Mouse (Mus musculus): ENCODE measurements at regions not wholly inside any gene's neighbourhood (a gene's known extent, or its start where the extent isn't known, plus 50 kb on each side); places are given as distances from the start of the nearest gene placed in this dataset.

- DNase-seq (ENCODE audit: low spot score in 2 of 2), result no peak
Observed at GRCm38 (mm10) chr2:28287210-28287860, 94.5 kb downstream of the Olfm1 start.

- DNase-seq (ENCODE audit: low spot score in 2 of 2), result no peak
Observed at GRCm38 (mm10) chr2:28289339-28289738, 96.5 kb downstream of the Olfm1 start.

- DNase-seq (ENCODE audit: low spot score in 2 of 2), result peak in 1 of 2 experiments; percentile 16
Observed at GRCm38 (mm10) chr2:28289860-28290471, 97.2 kb downstream of the Olfm1 start.

GRCm38 (mm10) chr2:28294509-28294908 lies 101.7 kb downstream of the Olfm1 start:
- no peak for DNase-seq (ENCODE audit: low spot score in 2 of 2)

GRCm38 (mm10) chr2:28296183-28296582 lies 103.4 kb downstream of the Olfm1 start:
- no peak for DNase-seq (ENCODE audit: low spot score in 2 of 2)

GRCm38 (mm10) chr2:28298738-28299137 lies 105.9 kb downstream of the Olfm1 start:
- DNase-seq (ENCODE audit: low spot score in 2 of 2), result no peak

- no peak for DNase-seq (ENCODE audit: low spot score in 2 of 2)
Observed at GRCm38 (mm10) chr2:28299346-28299745, 106.6 kb downstream of the Olfm1 start.

GRCm38 (mm10) chr2:28301313-28301712 lies 108.5 kb downstream of the Olfm1 start:
- no peak for DNase-seq (ENCODE audit: low spot score in 2 of 2)

GRCm38 (mm10) chr2:28303936-28304335 lies 111.1 kb downstream of the Olfm1 start:
- DNase-seq (ENCODE audit: low spot score in 2 of 2), result no peak

GRCm38 (mm10) chr2:28304712-28305111 lies 111.9 kb downstream of the Olfm1 start:
- peak; percentile 70 to 77 for DNase-seq (ENCODE audit: low spot score in 2 of 2)

- no peak for DNase-seq (ENCODE audit: low spot score in 2 of 2)
Observed at GRCm38 (mm10) chr2:28309122-28309521, 116.3 kb downstream of the Olfm1 start.

- DNase-seq (ENCODE audit: low spot score in 2 of 2), result no peak
Observed at GRCm38 (mm10) chr2:28312212-28312611, 119.4 kb downstream of the Olfm1 start.

GRCm38 (mm10) chr2:28325502-28325901 lies 121.1 kb upstream of the Ppp1r26 start:
- DNase-seq (ENCODE audit: low spot score in 2 of 2), result no peak

- no peak for DNase-seq (ENCODE audit: low spot score in 2 of 2)
Observed at GRCm38 (mm10) chr2:28326056-28326455, 120.5 kb upstream of the Ppp1r26 start.

- DNase-seq (ENCODE audit: low spot score in 2 of 2), result no peak
Observed at GRCm38 (mm10) chr2:28326682-28327081, 119.9 kb upstream of the Ppp1r26 start.

- no peak for DNase-seq (ENCODE audit: low spot score in 2 of 2)
Observed at GRCm38 (mm10) chr2:28329130-28329529, 117.5 kb upstream of the Ppp1r26 start.

- DNase-seq (ENCODE audit: low spot score in 2 of 2), result no peak
Observed at GRCm38 (mm10) chr2:28335141-28335789, 111.3 kb upstream of the Ppp1r26 start.

GRCm38 (mm10) chr2:28335810-28336209 lies 110.8 kb upstream of the Ppp1r26 start:
- no peak for DNase-seq (ENCODE audit: low spot score in 2 of 2)

- no peak for DNase-seq (ENCODE audit: low spot score in 2 of 2)
Observed at GRCm38 (mm10) chr2:28336349-28337309, 110.0 kb upstream of the Ppp1r26 start.

- no peak for DNase-seq (ENCODE audit: low spot score in 2 of 2)
Observed at GRCm38 (mm10) chr2:28337561-28337960, 109.0 kb upstream of the Ppp1r26 start.

- DNase-seq (ENCODE audit: low spot score in 2 of 2), result no peak
Observed at GRCm38 (mm10) chr2:28341304-28341703, 105.3 kb upstream of the Ppp1r26 start.

All from adrenal gland, adult 18-20 months (tissue).